Mouse (Mus musculus): ENCODE measurements around the gene Ppp3ca. TPM values are rescaled to one million over a fixed set of nuclear protein-coding genes. Genes with fewer than 3 reads are reported as not detected.

Gene Ppp3ca
- polyA plus RNA-seq, 1 experiment from 2014 or later: 53.9 TPM

GRCm38 (mm10) chr3:136765569-136765968, 95.6 kb downstream of the Ppp3ca start:
- H3K36me3 ChIP-seq: no peaks in the 10 kb centered on the region
- peaks cover 28% of the 10 kb centered on the region for H3K4me1 ChIP-seq
- whole genome bisulfite sequencing: 37% methylated on average over 2 of the region's 2 CpGs
- H3K4me3 ChIP-seq: no peak overlapping the region
- no peaks in the 10 kb centered on the region for H3K27me3 ChIP-seq (ENCODE audit: insufficient read depth, poor library complexity, severe bottlenecking)
- no peak overlapping the region for H3K27ac ChIP-seq
- no peaks in the 10 kb centered on the region for H3K9me3 ChIP-seq
- no peak for DNase-seq (ENCODE audit: low spot score)

GRCm38 (mm10) chr3:136768775-136769485, 99.0 kb downstream of the Ppp3ca start:
- Histone ChIP-seq H3K9me3 (no peaks in the 10 kb centered on the region), H3K27ac (no peak overlapping the region), H3K4me1 (peaks cover 25% of the 10 kb centered on the region; the same call in 1 of the 2 replicates), H3K4me3 (no peak overlapping the region), H3K36me3 (no peaks in the 10 kb centered on the region), H3K27me3 (ENCODE audit: insufficient read depth, poor library complexity, severe bottlenecking) (no peaks in the 10 kb centered on the region)
- WGBS: 77% methylated on average over 5 of the region's 5 CpGs
- DNase-seq (ENCODE audit: low spot score): no peak

GRCm38 (mm10) chr3:136769486-136769882, 99.6 kb downstream of the Ppp3ca start:
- no peak overlapping the region for H3K27ac ChIP-seq
- H3K9me3 ChIP-seq: no peaks in the 10 kb centered on the region
- WGBS: 42% methylated on average over 1 of the region's 1 CpGs
- H3K4me1 ChIP-seq: peaks cover 25% of the 10 kb centered on the region; the same call in 1 of the 2 replicates
- no peaks in the 10 kb centered on the region for H3K27me3 ChIP-seq (ENCODE audit: insufficient read depth, poor library complexity, severe bottlenecking)
- no peak for DNase-seq (ENCODE audit: low spot score)
- no peak overlapping the region for H3K4me3 ChIP-seq
- no peaks in the 10 kb centered on the region for H3K36me3 ChIP-seq

GRCm38 (mm10) chr3:136771700-136772099, 101.8 kb downstream of the Ppp3ca start:
- Histone ChIP-seq H3K27ac (no peak overlapping the region), H3K9me3 (no peaks in the 10 kb centered on the region), H3K4me3 (no peak overlapping the region), H3K4me1 (peaks cover 20% of the 10 kb centered on the region; the same call in 1 of the 2 replicates), H3K36me3 (no peaks in the 10 kb centered on the region), H3K27me3 (ENCODE audit: insufficient read depth, poor library complexity, severe bottlenecking) (no peaks in the 10 kb centered on the region)
- no peak for DNase-seq (ENCODE audit: low spot score)
- WGBS: 82% methylated on average over 5 of the region's 5 CpGs

GRCm38 (mm10) chr3:136773217-136773616, 103.3 kb downstream of the Ppp3ca start:
- 65% methylated on average over 4 of the region's 4 CpGs for WGBS

GRCm38 (mm10) chr3:136774196-136774595, 104.3 kb downstream of the Ppp3ca start:
- Histone ChIP-seq H3K4me1 (peaks cover 14% of the 10 kb centered on the region; the same call in 1 of the 2 replicates), H3K9me3 (no peaks in the 10 kb centered on the region), H3K36me3 (no peaks in the 10 kb centered on the region), H3K27me3 (ENCODE audit: insufficient read depth, poor library complexity, severe bottlenecking) (no peaks in the 10 kb centered on the region), H3K27ac (no peak overlapping the region), H3K4me3 (no peak overlapping the region)
- WGBS: 88% methylated on average over 6 of the region's 6 CpGs
- DNase-seq (ENCODE audit: low spot score): no peak

More at GRCm38 (mm10) chr3:136773217-136773616, 103.3 kb downstream of the Ppp3ca start:
- Histone ChIP-seq H3K27ac (no peak overlapping the region), H3K4me3 (no peak overlapping the region), H3K36me3 (no peaks in the 10 kb centered on the region), H3K27me3 (ENCODE audit: insufficient read depth, poor library complexity, severe bottlenecking) (no peaks in the 10 kb centered on the region), H3K4me1 (peaks cover 20% of the 10 kb centered on the region; the same call in 1 of the 2 replicates), H3K9me3 (no peaks in the 10 kb centered on the region)
- DNase-seq (ENCODE audit: low spot score): no peak

GRCm38 (mm10) chr3:136776525-136776924, 106.6 kb downstream of the Ppp3ca start:
- no peaks in the 10 kb centered on the region for H3K36me3 ChIP-seq
- DNase-seq (ENCODE audit: low spot score): no peak
- H3K9me3 ChIP-seq: no peaks in the 10 kb centered on the region
- H3K4me3 ChIP-seq: no peak overlapping the region
- no peaks in the 10 kb centered on the region for H3K27me3 ChIP-seq (ENCODE audit: insufficient read depth, poor library complexity, severe bottlenecking)
- no peak overlapping the region for H3K27ac ChIP-seq
- 85% methylated on average over 4 of the region's 4 CpGs for WGBS
- H3K4me1 ChIP-seq: no peaks in the 10 kb centered on the region

- Histone ChIP-seq H3K27me3 (ENCODE audit: insufficient read depth, poor library complexity, severe bottlenecking) (no peaks in the 10 kb centered on the region), H3K4me1 (no peaks in the 10 kb centered on the region), H3K9me3 (no peaks in the 10 kb centered on the region), H3K36me3 (no peaks in the 10 kb centered on the region), H3K4me3 (no peak overlapping the region), H3K27ac (no peak overlapping the region)
- no peak for DNase-seq (ENCODE audit: low spot score)
- WGBS: 83% methylated on average over 7 of the region's 7 CpGs
These were observed 107.5 kb downstream of the Ppp3ca start for GRCm38 (mm10) chr3:136777380-136777779.

- no peak overlapping the region for H3K27ac ChIP-seq
- no peak for DNase-seq (ENCODE audit: low spot score)
- no peaks in the 10 kb centered on the region for H3K27me3 ChIP-seq (ENCODE audit: insufficient read depth, poor library complexity, severe bottlenecking)
- H3K9me3 ChIP-seq: no peaks in the 10 kb centered on the region
- no peaks in the 10 kb centered on the region for H3K36me3 ChIP-seq
- no peaks in the 10 kb centered on the region for H3K4me1 ChIP-seq
- H3K4me3 ChIP-seq: no peak overlapping the region
- 86% methylated on average over 9 of the region's 9 CpGs for WGBS
These were observed 107.9 kb downstream of the Ppp3ca start for GRCm38 (mm10) chr3:136777787-136778216.

GRCm38 (mm10) chr3:136780321-136780720, 110.4 kb downstream of the Ppp3ca start:
- Histone ChIP-seq H3K9me3 (no peaks in the 10 kb centered on the region), H3K36me3 (no peaks in the 10 kb centered on the region), H3K4me1 (no peaks in the 10 kb centered on the region), H3K4me3 (no peak overlapping the region), H3K27me3 (ENCODE audit: insufficient read depth, poor library complexity, severe bottlenecking) (no peaks in the 10 kb centered on the region), H3K27ac (no peak overlapping the region)
- WGBS: 91% methylated on average over 3 of the region's 3 CpGs
- no peak for DNase-seq (ENCODE audit: low spot score)

- Histone ChIP-seq H3K27ac (no peak overlapping the region), H3K36me3 (no peaks in the 10 kb centered on the region), H3K27me3 (ENCODE audit: insufficient read depth, poor library complexity, severe bottlenecking) (no peaks in the 10 kb centered on the region), H3K4me1 (no peaks in the 10 kb centered on the region), H3K4me3 (no peak overlapping the region), H3K9me3 (no peaks in the 10 kb centered on the region)
- DNase-seq (ENCODE audit: low spot score): no peak
These were observed 112.1 kb downstream of the Ppp3ca start for GRCm38 (mm10) chr3:136782058-136782457.

GRCm38 (mm10) chr3:136785686-136786085, 115.8 kb downstream of the Ppp3ca start:
- no peaks in the 10 kb centered on the region for H3K27me3 ChIP-seq (ENCODE audit: insufficient read depth, poor library complexity, severe bottlenecking)
- H3K27ac ChIP-seq: no peak overlapping the region
- 92% methylated on average over 6 of the region's 6 CpGs for WGBS
- H3K4me3 ChIP-seq: no peak overlapping the region
- H3K4me1 ChIP-seq: peaks cover 8% of the 10 kb centered on the region
- no peak for DNase-seq (ENCODE audit: low spot score)
- H3K9me3 ChIP-seq: no peaks in the 10 kb centered on the region
- no peaks in the 10 kb centered on the region for H3K36me3 ChIP-seq

GRCm38 (mm10) chr3:136790261-136790871, 120.4 kb downstream of the Ppp3ca start:
- no peak for DNase-seq (ENCODE audit: low spot score)
- Histone ChIP-seq H3K4me3 (no peak overlapping the region), H3K27ac (no peak overlapping the region), H3K27me3 (ENCODE audit: insufficient read depth, poor library complexity, severe bottlenecking) (no peaks in the 10 kb centered on the region), H3K4me1 (peaks cover 20% of the 10 kb centered on the region), H3K9me3 (no peaks in the 10 kb centered on the region), H3K36me3 (no peaks in the 10 kb centered on the region)
- 50% methylated on average over 4 of the region's 4 CpGs for WGBS
